ENCODE assay signal across 16 mouse cellular contexts in the genomic region with DNA sequence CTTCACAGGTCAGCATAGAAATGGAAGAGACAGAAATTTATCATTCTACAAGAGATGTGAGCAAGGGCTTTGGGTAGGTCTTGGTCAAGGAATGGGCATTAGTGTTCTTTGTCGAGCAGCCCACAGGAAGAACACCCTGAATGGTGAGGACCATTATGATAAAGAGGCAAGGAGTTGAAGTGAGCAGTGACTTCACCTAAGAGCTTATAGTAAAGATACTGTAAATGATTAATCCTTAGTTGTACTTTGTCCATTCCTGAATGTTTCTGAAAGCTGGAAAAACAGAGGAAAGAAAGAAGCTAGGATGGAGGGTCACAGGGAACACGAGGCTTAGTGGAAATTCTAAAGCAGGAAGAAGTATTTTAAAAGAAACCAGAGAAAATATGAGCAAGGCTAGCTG.
"Had no signal": no experiment of that assay in that cellular context is flagged by ENCODE, and none has a peak within 500 bp of the region (broad histone marks: within the 10 kb centered on the region; RNA-seq: fewer than 3 reads in every experiment).

No protein-coding gene starts in this region.

- H3K9me3 ChIP-seq: midbrain, embryonic 13.5 days; midbrain, embryonic 15.5 days; neural tube, embryonic 12.5 days; stomach, embryonic 15.5 days had no signal

- H3K36me3 ChIP-seq: midbrain, embryonic 13.5 days; midbrain, embryonic 15.5 days; neural tube, embryonic 12.5 days; stomach, embryonic 15.5 days had no signal

- H3K4me2 ChIP-seq: lung, embryonic 14.5 days; midbrain, embryonic 11.5 days; midbrain, embryonic 13.5 days; midbrain, embryonic 15.5 days; neural tube, embryonic 12.5 days; stomach, embryonic 15.5 days had no signal

- DNase-seq: lung, adult 18-20 months; lung, embryonic 14.5 days; lung, postnatal 10 days; lung, postnatal 36 days; right cerebral cortex, postnatal 14 days; thymus, adult 2 months; thymus, postnatal 25 days; thymus, postnatal 4 days had no signal

- ATAC-seq: midbrain, embryonic 13.5 days; midbrain, embryonic 15.5 days had no signal

- H3K27ac ChIP-seq: macrophage; midbrain, embryonic 13.5 days; midbrain, embryonic 15.5 days; neural tube, embryonic 12.5 days; stomach, embryonic 15.5 days; stomach, postnatal 0 days had no signal

- H3K27me3 ChIP-seq: megakaryocyte, embryonic 14.5 days; midbrain, embryonic 13.5 days; midbrain, embryonic 15.5 days; neural tube, embryonic 12.5 days; stomach, embryonic 15.5 days had no signal

- H3K4me1 ChIP-seq: megakaryocyte, embryonic 14.5 days; midbrain, embryonic 13.5 days; midbrain, embryonic 15.5 days; neural tube, embryonic 12.5 days; stomach, embryonic 15.5 days had no signal

- H3K4me3 ChIP-seq: megakaryocyte, embryonic 14.5 days; midbrain, embryonic 13.5 days; midbrain, embryonic 15.5 days; neural tube, embryonic 12.5 days; stomach, embryonic 15.5 days had no signal

- H3K9ac ChIP-seq: lung, embryonic 14.5 days; midbrain, embryonic 13.5 days; midbrain, embryonic 15.5 days; neural tube, embryonic 12.5 days; stomach, embryonic 15.5 days had no signal
